Mouse (Mus musculus) E14TG2a.4 (cell line): ENCODE results near the gene Dbh.

ENCODE experiments used
- CTCF ChIP-seq: conservative IDR thresholded peaks from 2 replicates; pipeline ENCODE4 v1.5.1; 2014; ENCODE audit warnings: low read length
- NANOG ChIP-seq: IDR thresholded peaks from 2 replicates; pipeline ENCODE4 v1.6.1; 2014; ENCODE audit warnings: borderline replicate concordance, low read length, mixed read lengths
- POU5F1 ChIP-seq: IDR thresholded peaks from 2 replicates; pipeline ENCODE4 v1.6.1; 2014; ENCODE audit warnings: low read length, borderline replicate concordance

DNA sequence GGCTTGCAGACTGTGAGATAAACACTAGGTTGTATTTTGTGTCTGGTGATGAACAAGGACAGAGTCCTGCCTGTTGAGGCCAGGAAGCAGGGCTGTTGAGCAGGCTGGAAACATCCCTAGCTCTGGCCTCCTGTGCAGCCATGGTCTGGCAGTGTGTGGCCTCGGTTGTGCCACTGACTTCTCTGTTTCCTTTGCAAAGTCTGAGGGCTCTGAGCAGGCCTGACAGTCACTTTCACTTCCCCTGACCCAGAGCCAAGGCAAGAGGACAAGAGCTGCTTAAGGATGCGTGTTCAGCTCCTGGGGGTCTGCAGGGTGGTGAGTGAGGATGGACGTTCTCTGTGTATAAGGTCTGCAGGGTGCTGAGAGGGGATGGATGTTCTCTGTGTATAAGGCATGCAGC is 36.0 kb upstream of the Dbh start:
- TF ChIP-seq CTCF, result no peak
- TF ChIP-seq POU5F1, result no peak
- TF ChIP-seq NANOG, result no peak
